Mouse (Mus musculus) midbrain, embryonic 10.5 days (tissue): ENCODE measurements around the gene Slc26a10. TPM values are rescaled to one million over a fixed set of nuclear protein-coding genes. Genes with fewer than 3 reads are reported as not detected.

Experiments
- DNase-seq: peaks from one replicate; pipeline ENCODE4 v3.0.0-alpha.2; 2017; ENCODE audit warnings: low spot score
- H3K27ac ChIP-seq: fragments of 300-500 bp; sonication (generic); replicated peaks from 2 replicates; pipeline ENCODE4 v1.5.1; 2016; ENCODE audit warnings: mild to moderate bottlenecking
- H3K27me3 ChIP-seq: fragments of 300-500 bp; sonication (generic); 2 replicates; pipeline ENCODE4 v1.6.1; 2016; ENCODE audit warnings: low read depth, mild to moderate bottlenecking; ENCODE audit not compliant: poor library complexity, severe bottlenecking
- H3K36me3 ChIP-seq: fragments of 300-500 bp; sonication (generic); 2 replicates; pipeline ENCODE4 v1.6.1; 2016; ENCODE audit warnings: mild to moderate bottlenecking, moderate library complexity
- H3K4me1 ChIP-seq: fragments of 300-500 bp; sonication (generic); 2 replicates; pipeline ENCODE4 v1.6.1; 2016
- H3K4me3 ChIP-seq: fragments of 300-500 bp; sonication (generic); 2 replicates; pipeline ENCODE4 v1.5.1; 2016; ENCODE audit warnings: mild to moderate bottlenecking, moderate library complexity
- H3K9me3 ChIP-seq: fragments of 300-500 bp; sonication (generic); replicated peaks from 2 replicates; pipeline ENCODE4 v1.6.1; 2016; ENCODE audit warnings: mild to moderate bottlenecking
- WGBS: fragments of 180-500 bp; shearing (Covaris S2); methylation state at CpG from one replicate; pipeline ENCODE4 v1.1.7; 2016; 5-methylcytosine and 5-hydroxymethylcytosine counted together
- polyA plus RNA-seq: library from polyadenylated mRNA; unstranded; fragments of >200 nt; fragmentation: Nextera tagmentation; extraction: Ambion mirVana; gene quantifications from 2 replicates; pipeline ENCODE4 v1.2.1, GENCODE M21; 2016

Gene Slc26a10
- polyA plus RNA-seq, 1 experiment from 2014 or later = 1.4 TPM

- Histone ChIP-seq H3K4me1 (peaks cover 81% of the 10 kb centered on the region), H3K27me3 (peaks cover 36% of the 10 kb centered on the region), H3K36me3 (peaks cover 51% of the 10 kb centered on the region), H3K9me3 (no peaks in the 10 kb centered on the region), H3K4me3 (peak overlapping the region; percentile 90), H3K27ac (peak overlapping the region; percentile 96)
- no peak for DNase-seq
- under 1% methylated on average over 21 of the region's 21 CpGs for WGBS
Observed at GRCm38 (mm10) chr10:127188079-127188453, 7.6 kb upstream of the Slc26a10 start.

- peaks cover 51% of the 10 kb centered on the region for H3K36me3 ChIP-seq
- peak overlapping the region; percentile 96 for H3K27ac ChIP-seq
- no peak for DNase-seq
- H3K4me1 ChIP-seq = peaks cover 76% of the 10 kb centered on the region
- peak overlapping the region; percentile 90 for H3K4me3 ChIP-seq
- WGBS = 56% methylated on average over 10 of the region's 10 CpGs
- H3K27me3 ChIP-seq = peaks cover 42% of the 10 kb centered on the region
- no peaks in the 10 kb centered on the region for H3K9me3 ChIP-seq
Observed at GRCm38 (mm10) chr10:127187371-127188078, 7.1 kb upstream of the Slc26a10 start.

GRCm38 (mm10) chr10:127186451-127186850 is 6.0 kb upstream of the Slc26a10 start:
- DNase-seq = no peak
- Histone ChIP-seq H3K27ac (no peak overlapping the region), H3K4me3 (peak overlapping the region; percentile 90; the same call in 1 of the 2 replicates), H3K4me1 (peaks cover 71% of the 10 kb centered on the region), H3K27me3 (peaks cover 52% of the 10 kb centered on the region), H3K9me3 (no peaks in the 10 kb centered on the region), H3K36me3 (peaks cover 45% of the 10 kb centered on the region)
- WGBS = 90% methylated on average over 1 of the region's 1 CpGs

GRCm38 (mm10) chr10:127185506-127185905 is 5.1 kb upstream of the Slc26a10 start:
- Histone ChIP-seq H3K9me3 (no peaks in the 10 kb centered on the region), H3K27ac (no peak overlapping the region), H3K27me3 (peaks cover 52% of the 10 kb centered on the region), H3K4me1 (peaks cover 63% of the 10 kb centered on the region), H3K4me3 (no peak overlapping the region), H3K36me3 (peaks cover 36% of the 10 kb centered on the region)
- no peak for DNase-seq
- 89% methylated on average over 15 of the region's 15 CpGs for WGBS

DNA sequence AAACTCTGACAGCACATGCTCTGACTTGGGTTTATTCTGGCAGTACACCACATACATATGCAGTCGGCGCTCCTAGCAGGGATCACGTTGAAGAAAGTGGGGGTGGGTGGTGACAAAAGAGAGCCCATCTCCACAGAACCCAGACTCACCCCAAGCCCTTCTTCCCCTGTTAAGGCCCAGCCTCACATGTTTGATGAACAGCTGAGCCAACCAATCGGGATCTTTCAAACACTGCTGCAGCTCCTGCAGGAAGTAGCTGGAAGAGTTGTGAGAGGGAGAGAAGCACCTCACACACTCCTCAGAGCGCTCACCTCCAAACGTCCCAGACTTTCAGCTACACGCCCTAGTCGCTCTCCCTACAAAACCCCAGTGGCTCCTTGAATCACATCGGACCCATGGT is 4.7 kb upstream of the Slc26a10 start:
- Histone ChIP-seq H3K27me3 (peaks cover 56% of the 10 kb centered on the region), H3K9me3 (no peaks in the 10 kb centered on the region), H3K4me3 (no peak overlapping the region), H3K4me1 (peaks cover 63% of the 10 kb centered on the region), H3K36me3 (peaks cover 36% of the 10 kb centered on the region), H3K27ac (no peak overlapping the region)
- no peak for DNase-seq
- 71% methylated on average over 9 of the region's 9 CpGs for WGBS

DNA sequence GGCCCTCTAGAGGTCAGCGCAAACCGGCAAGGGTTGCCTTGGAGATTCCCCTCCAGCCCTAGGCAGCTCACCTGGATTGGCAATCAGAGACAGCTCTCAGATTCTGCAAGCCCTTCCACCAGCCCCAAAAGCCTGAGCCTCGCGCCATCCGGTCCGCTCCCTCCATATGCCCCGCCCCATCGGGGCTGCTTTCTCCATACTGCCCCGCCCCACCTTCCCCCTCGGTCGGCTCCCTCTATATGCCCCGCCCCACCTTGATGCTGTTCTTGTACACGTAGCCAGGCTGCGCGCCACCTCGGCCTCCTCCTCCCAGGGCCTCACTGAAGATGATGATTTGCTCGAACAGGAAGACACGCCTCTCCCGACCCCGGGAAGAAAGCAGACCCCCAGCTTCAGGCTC is 3.3 kb upstream of the Slc26a10 start:
- Histone ChIP-seq H3K4me1 (peaks cover 63% of the 10 kb centered on the region), H3K36me3 (peaks cover 36% of the 10 kb centered on the region), H3K9me3 (no peaks in the 10 kb centered on the region), H3K4me3 (peak overlapping the region; percentile 31), H3K27ac (0 out of 2 replicates have a peak overlapping the region, but pooled peaks have one; percentile 18), H3K27me3 (peaks cover 69% of the 10 kb centered on the region)
- peak; percentile 24 for DNase-seq
- 10% methylated on average over 20 of the region's 20 CpGs for WGBS

DNA sequence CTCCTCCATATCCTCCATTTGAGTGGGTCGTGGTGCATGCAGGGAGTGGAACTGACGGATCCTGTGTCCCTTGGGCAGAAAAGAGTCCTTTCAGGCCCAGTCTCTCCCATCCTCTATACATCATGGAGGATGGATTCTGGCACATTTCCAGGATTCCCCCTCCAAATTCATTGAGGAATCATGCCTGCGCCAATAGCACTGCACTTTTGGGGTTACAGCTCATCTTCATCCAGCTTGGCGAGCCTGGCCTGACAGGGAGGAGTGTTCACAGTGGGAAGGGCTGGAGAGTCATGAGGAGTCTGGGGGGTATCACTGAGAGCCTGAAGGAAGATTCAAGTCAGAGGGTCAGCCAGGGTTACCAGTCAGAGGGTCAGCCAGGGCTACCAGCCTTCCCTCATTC is 2.2 kb upstream of the Slc26a10 start:
- Histone ChIP-seq H3K4me3 (no peak overlapping the region), H3K36me3 (peaks cover 36% of the 10 kb centered on the region), H3K27ac (no peak overlapping the region), H3K4me1 (peaks cover 63% of the 10 kb centered on the region), H3K27me3 (peaks cover 81% of the 10 kb centered on the region), H3K9me3 (no peaks in the 10 kb centered on the region)
- no peak for DNase-seq
- 93% methylated on average over 4 of the region's 4 CpGs for WGBS

- H3K4me3 ChIP-seq = no peak overlapping the region
- peaks cover 91% of the 10 kb centered on the region for H3K27me3 ChIP-seq
- H3K4me1 ChIP-seq = peaks cover 67% of the 10 kb centered on the region
- H3K9me3 ChIP-seq = no peaks in the 10 kb centered on the region
- no peak overlapping the region for H3K27ac ChIP-seq
- H3K36me3 ChIP-seq = peaks cover 28% of the 10 kb centered on the region
- WGBS = 72% methylated on average over 6 of the region's 6 CpGs
- DNase-seq = no peak
Observed at GRCm38 (mm10) chr10:127181566-127181965, 1.1 kb upstream of the Slc26a10 start.

GRCm38 (mm10) chr10:127180695-127181047 is 226 bp upstream of the Slc26a10 start:
- H3K27me3 ChIP-seq = peaks cover 99% of the 10 kb centered on the region
- whole genome bisulfite sequencing = 15% methylated on average over 3 of the region's 3 CpGs
- peaks cover 69% of the 10 kb centered on the region for H3K4me1 ChIP-seq
- peaks cover 21% of the 10 kb centered on the region for H3K36me3 ChIP-seq
- H3K27ac ChIP-seq = no peak overlapping the region
- H3K9me3 ChIP-seq = no peaks in the 10 kb centered on the region
- no peak for DNase-seq
- H3K4me3 ChIP-seq = peak overlapping the region; percentile 45

DNA sequence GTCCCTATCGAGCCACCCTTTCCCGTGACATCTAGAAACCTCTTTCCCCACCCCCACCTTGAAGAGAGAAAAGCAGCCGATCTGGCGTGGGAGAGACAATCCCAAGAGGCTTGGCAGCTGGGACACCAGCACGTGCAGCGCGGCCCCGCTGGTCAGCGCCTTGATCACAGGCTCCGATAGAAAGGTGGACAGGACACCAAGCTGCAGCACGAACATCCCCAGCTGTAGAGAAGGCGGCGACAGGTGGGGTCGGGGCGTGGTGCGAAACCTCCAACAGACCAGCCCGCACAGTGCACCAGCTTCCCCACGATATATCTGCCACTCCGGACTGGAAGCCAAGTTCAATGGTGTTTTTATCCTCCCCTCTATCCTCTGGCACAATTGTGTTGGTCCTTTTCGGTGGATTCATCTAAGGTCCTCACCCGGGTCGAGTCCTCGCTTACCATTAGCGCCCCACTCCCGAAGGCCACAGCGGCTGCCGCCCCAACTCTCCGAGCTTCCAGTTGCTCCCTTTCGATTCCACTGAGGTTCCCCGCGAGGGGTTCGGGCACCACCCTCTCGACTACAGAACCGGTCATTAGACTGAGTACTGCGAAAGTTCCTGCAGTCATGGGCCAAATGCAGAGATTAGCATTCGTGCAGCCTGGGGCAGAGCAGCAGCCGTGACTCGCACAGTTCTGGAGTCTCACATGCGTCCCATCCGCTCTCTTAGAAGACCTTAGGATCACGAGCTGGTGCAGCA is 2.0 kb downstream of the Slc26a10 start:
- H3K27me3 ChIP-seq = peaks cover 84% of the 10 kb centered on the region
- DNase-seq = peak; percentile 45
- peaks cover 12% of the 10 kb centered on the region for H3K36me3 ChIP-seq
- peaks cover 48% of the 10 kb centered on the region for H3K4me1 ChIP-seq
- no peak overlapping the region for H3K27ac ChIP-seq
- 4% methylated on average over 41 of the region's 41 CpGs for WGBS
- peak overlapping the region; percentile 47 for H3K4me3 ChIP-seq
- no peaks in the 10 kb centered on the region for H3K9me3 ChIP-seq

DNA sequence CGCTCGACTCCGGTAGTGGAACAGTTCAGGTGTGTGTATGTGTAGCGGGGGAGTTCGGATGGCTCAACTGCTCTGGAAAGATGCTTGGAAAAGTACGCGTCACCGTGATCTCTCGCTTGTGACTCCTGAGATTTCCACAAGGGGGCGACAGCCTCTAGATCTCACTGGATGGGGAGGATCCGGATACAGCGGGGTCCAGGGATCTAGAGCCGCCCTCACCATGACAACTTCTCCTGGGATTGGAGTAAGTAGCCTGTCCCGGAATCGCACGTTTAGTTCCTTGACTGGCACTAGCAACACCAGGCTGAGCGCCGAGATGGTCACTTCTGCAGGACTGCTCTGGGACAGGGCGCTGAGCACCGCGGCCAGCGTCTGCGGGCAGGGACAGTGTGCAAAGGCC is 2.7 kb downstream of the Slc26a10 start:
- peak; percentile 89 for DNase-seq
- no peaks in the 10 kb centered on the region for H3K9me3 ChIP-seq
- H3K4me3 ChIP-seq = peak overlapping the region; percentile 47
- WGBS = 1% methylated on average over 23 of the region's 23 CpGs
- peaks cover 43% of the 10 kb centered on the region for H3K4me1 ChIP-seq
- no peak overlapping the region for H3K27ac ChIP-seq
- peaks cover 83% of the 10 kb centered on the region for H3K27me3 ChIP-seq
- H3K36me3 ChIP-seq = peaks cover 5% of the 10 kb centered on the region

DNA sequence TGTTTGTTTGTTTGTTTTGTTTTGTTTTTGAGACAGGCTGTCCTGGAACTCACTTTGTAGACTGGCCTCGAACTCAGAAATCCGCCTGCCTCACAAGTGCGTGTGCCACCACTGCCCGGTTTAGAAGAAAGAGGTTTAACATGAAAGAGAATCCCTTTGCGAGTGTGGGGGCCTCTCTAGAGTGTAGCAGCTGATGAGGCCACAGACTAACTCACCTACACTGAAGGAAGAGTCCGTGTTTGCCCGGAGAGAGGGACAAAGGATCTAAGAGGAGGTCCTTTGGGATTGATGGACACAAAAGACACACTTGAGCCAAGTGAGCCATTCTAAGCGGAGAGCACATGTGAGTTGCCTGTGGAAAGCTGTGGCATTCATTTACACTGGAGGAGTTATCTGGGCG is 3.2 kb downstream of the Slc26a10 start:
- peaks cover 79% of the 10 kb centered on the region for H3K27me3 ChIP-seq
- WGBS = 23% methylated on average over 9 of the region's 9 CpGs
- H3K4me3 ChIP-seq = peak overlapping the region; percentile 47
- no peak for DNase-seq
- no peak overlapping the region for H3K27ac ChIP-seq
- H3K4me1 ChIP-seq = peaks cover 43% of the 10 kb centered on the region
- H3K9me3 ChIP-seq = no peaks in the 10 kb centered on the region
- H3K36me3 ChIP-seq = no peaks in the 10 kb centered on the region; the same call in 1 of the 2 replicates

- WGBS = 6% methylated on average over 7 of the region's 7 CpGs
- Histone ChIP-seq H3K9me3 (no peaks in the 10 kb centered on the region), H3K36me3 (no peaks in the 10 kb centered on the region), H3K4me3 (peak overlapping the region; percentile 22; the same call in 1 of the 2 replicates), H3K4me1 (peaks cover 43% of the 10 kb centered on the region), H3K27me3 (peaks cover 79% of the 10 kb centered on the region), H3K27ac (no peak overlapping the region)
- DNase-seq = no peak
Observed at GRCm38 (mm10) chr10:127176756-127177155, 3.7 kb downstream of the Slc26a10 start.
